Mouse (Mus musculus): ENCODE data around the gene Pcgf5. TPM values are rescaled to one million over a fixed set of nuclear protein-coding genes. Genes with fewer than 3 reads are reported as not detected.
A peak's percentile ranks its signal among the peaks of the same experiment; 100 is the strongest.

Pcgf5 gene
- polyA plus RNA-seq, 1 experiment from 2014 or later: 23.2 TPM

- no peak overlapping the region for H3K9ac ChIP-seq (replicated peaks; ENCODE audit: low read depth)
- WGBS: 35% methylated on average over 5 of the region's 5 CpGs
- DNase-seq (ENCODE audit: low spot score) (no peak), ATAC-seq (no peak)
- H3K9me3 ChIP-seq (ENCODE audit: low read length): no peaks in the 10 kb centered on the region
- no peak overlapping the region for H3K4me3 ChIP-seq (ENCODE audit: low read depth, low read length)
- H3K4me2 ChIP-seq (replicated peaks; ENCODE audit: low read depth, low read length): no peak overlapping the region
- no peak overlapping the region for H3K27ac ChIP-seq (ENCODE audit: low read length)
- no peaks in the 10 kb centered on the region for H3K4me1 ChIP-seq (ENCODE audit: insufficient read depth, low read depth, low read length)
- no peaks in the 10 kb centered on the region for H3K36me3 ChIP-seq (ENCODE audit: insufficient read depth, low read length)
- no peaks in the 10 kb centered on the region; the same call in 1 of the 2 replicates for H3K27me3 ChIP-seq (replicated peaks; ENCODE audit: insufficient read depth, low read length)
- TF ChIP-seq CTCF (IDR thresholded peaks at IDR 0.05) (no peak), EP300 (IDR thresholded peaks at IDR 0.05) (no peak)
Observed at GRCm38 (mm10) chr19:36328678-36329077, 19.4 kb upstream of the Pcgf5 start.

GRCm38 (mm10) chr19:36347376-36347775, 733 bp upstream of the Pcgf5 start:
- H3K4me3 ChIP-seq (ENCODE audit: low read depth, low read length): peak overlapping the region; percentile 81; the same call in 1 of the 2 replicates
- DNase-seq (ENCODE audit: low spot score): no peak
- WGBS: 23% methylated on average over 6 of the region's 6 CpGs

GRCm38 (mm10) chr19:36347831-36348160, 313 bp upstream of the Pcgf5 start:
- Histone ChIP-seq H3K4me1 (ENCODE audit: insufficient read depth, low read depth, low read length) (no peaks in the 10 kb centered on the region), H3K36me3 (ENCODE audit: insufficient read depth, low read length) (no peaks in the 10 kb centered on the region), H3K9ac (replicated peaks; ENCODE audit: low read depth) (peak overlapping the region; percentile 48; the same call in 1 of the 2 replicates), H3K27me3 (replicated peaks; ENCODE audit: insufficient read depth, low read length) (no peaks in the 10 kb centered on the region), H3K27ac (ENCODE audit: low read length) (0 out of 2 replicates have a peak overlapping the region, but pooled peaks have one; percentile 79), H3K9me3 (ENCODE audit: low read length) (no peaks in the 10 kb centered on the region), H3K4me3 (ENCODE audit: low read depth, low read length) (peak overlapping the region; percentile 81), H3K4me2 (replicated peaks; ENCODE audit: low read depth, low read length) (peak overlapping the region; percentile 100)
- ATAC-seq: no peak
- DNase-seq (ENCODE audit: low spot score): no peak
- WGBS: 1% methylated on average over 11 of the region's 11 CpGs
- TF ChIP-seq CTCF (IDR thresholded peaks at IDR 0.05): no peak
- TF ChIP-seq EP300 (IDR thresholded peaks at IDR 0.05): no peak

More at GRCm38 (mm10) chr19:36347376-36347775, 733 bp upstream of the Pcgf5 start:
- H3K9ac ChIP-seq (replicated peaks; ENCODE audit: low read depth): no peak overlapping the region
- ATAC-seq: no peak
- H3K36me3 ChIP-seq (ENCODE audit: insufficient read depth, low read length): no peaks in the 10 kb centered on the region
- no peak overlapping the region for H3K27ac ChIP-seq (ENCODE audit: low read length)
- H3K27me3 ChIP-seq (replicated peaks; ENCODE audit: insufficient read depth, low read length): no peaks in the 10 kb centered on the region
- no peaks in the 10 kb centered on the region for H3K4me1 ChIP-seq (ENCODE audit: insufficient read depth, low read depth, low read length)
- TF ChIP-seq EP300 (IDR thresholded peaks at IDR 0.05) (no peak), CTCF (IDR thresholded peaks at IDR 0.05) (no peak)
- peak overlapping the region; percentile 100 for H3K4me2 ChIP-seq (replicated peaks; ENCODE audit: low read depth, low read length)
- H3K9me3 ChIP-seq (ENCODE audit: low read length): no peaks in the 10 kb centered on the region

- TF ChIP-seq CTCF (IDR thresholded peaks at IDR 0.05) (0 out of 2 replicates have a peak, but pooled peaks have one; percentile 12), EP300 (IDR thresholded peaks at IDR 0.05) (no peak)
- peak; percentile 80 for DNase-seq (ENCODE audit: low spot score)
- Histone ChIP-seq H3K9ac (replicated peaks; ENCODE audit: low read depth) (peak overlapping the region; percentile 51), H3K36me3 (ENCODE audit: insufficient read depth, low read length) (no peaks in the 10 kb centered on the region), H3K9me3 (ENCODE audit: low read length) (no peaks in the 10 kb centered on the region), H3K4me1 (ENCODE audit: insufficient read depth, low read depth, low read length) (no peaks in the 10 kb centered on the region), H3K4me3 (ENCODE audit: low read depth, low read length) (peak overlapping the region; percentile 81), H3K4me2 (replicated peaks; ENCODE audit: low read depth, low read length) (peak overlapping the region; percentile 100), H3K27ac (ENCODE audit: low read length) (peak overlapping the region; percentile 79), H3K27me3 (replicated peaks; ENCODE audit: insufficient read depth, low read length) (no peaks in the 10 kb centered on the region)
- ATAC-seq: peak; percentile 81
- under 1% methylated on average over 65 of the region's 85 CpGs for WGBS
Observed at GRCm38 (mm10) chr19:36348801-36349486, 835 bp downstream of the Pcgf5 start.

- ATAC-seq (no peak), DNase-seq (ENCODE audit: low spot score) (peak; percentile 17)
- no peak overlapping the region for H3K9ac ChIP-seq (replicated peaks; ENCODE audit: low read depth)
- H3K4me2 ChIP-seq (replicated peaks; ENCODE audit: low read depth, low read length): peak overlapping the region; percentile 100
- peak overlapping the region; percentile 81 for H3K4me3 ChIP-seq (ENCODE audit: low read depth, low read length)
- TF ChIP-seq EP300 (IDR thresholded peaks at IDR 0.05): no peak
- no peak for TF ChIP-seq CTCF (IDR thresholded peaks at IDR 0.05)
- peak overlapping the region; percentile 79; the same call in 1 of the 2 replicates for H3K27ac ChIP-seq (ENCODE audit: low read length)
- H3K4me1 ChIP-seq (ENCODE audit: insufficient read depth, low read depth, low read length): no peaks in the 10 kb centered on the region
- H3K9me3 ChIP-seq (ENCODE audit: low read length): no peaks in the 10 kb centered on the region
- H3K36me3 ChIP-seq (ENCODE audit: insufficient read depth, low read length): no peaks in the 10 kb centered on the region
- 7% methylated on average over 11 of the region's 15 CpGs for WGBS
- no peaks in the 10 kb centered on the region for H3K27me3 ChIP-seq (replicated peaks; ENCODE audit: insufficient read depth, low read length)
Observed at GRCm38 (mm10) chr19:36349487-36349955, 1.4 kb downstream of the Pcgf5 start.

- H3K27ac ChIP-seq (ENCODE audit: low read length): no peak overlapping the region
- no peaks in the 10 kb centered on the region for H3K4me1 ChIP-seq (ENCODE audit: insufficient read depth, low read depth, low read length)
- no peak overlapping the region for H3K9ac ChIP-seq (replicated peaks; ENCODE audit: low read depth)
- H3K4me3 ChIP-seq (ENCODE audit: low read depth, low read length): no peak overlapping the region
- no peaks in the 10 kb centered on the region for H3K36me3 ChIP-seq (ENCODE audit: insufficient read depth, low read length)
- DNase-seq (ENCODE audit: low spot score): no peak
- no peak overlapping the region for H3K4me2 ChIP-seq (replicated peaks; ENCODE audit: low read depth, low read length)
- no peak for ATAC-seq
- H3K27me3 ChIP-seq (replicated peaks; ENCODE audit: insufficient read depth, low read length): no peaks in the 10 kb centered on the region
- no peak for TF ChIP-seq EP300 (IDR thresholded peaks at IDR 0.05)
- no peak for TF ChIP-seq CTCF (IDR thresholded peaks at IDR 0.05)
- 62% methylated on average over 11 of the region's 11 CpGs for WGBS
- H3K9me3 ChIP-seq (ENCODE audit: low read length): no peaks in the 10 kb centered on the region
Observed at GRCm38 (mm10) chr19:36350181-36350580, 2.1 kb downstream of the Pcgf5 start.
